Mouse (Mus musculus) cortical plate, adult 2 months (tissue): ENCODE measurements around the gene Btg1. TPM values are rescaled to one million over a fixed set of nuclear protein-coding genes. Genes with fewer than 3 reads are reported as not detected.

Source experiments
- H3K27ac ChIP-seq: fragments of 200-500 bp; 2 replicates; pipeline ENCODE4 v1.5.1; 2012; ENCODE audit warnings: low read length, control low read depth, inconsistent platforms; ENCODE audit not compliant: insufficient read depth
- H3K4me1 ChIP-seq: fragments of 200-500 bp; 2 replicates; pipeline ENCODE4 v1.6.1; 2011; ENCODE audit warnings: low read length; ENCODE audit not compliant: control insufficient read depth, insufficient read depth
- H3K4me3 ChIP-seq: fragments of 200-500 bp; 2 replicates; pipeline ENCODE4 v1.5.1; 2011; ENCODE audit warnings: mild to moderate bottlenecking, low read length, control low read depth; ENCODE audit not compliant: insufficient read depth
- CTCF ChIP-seq: fragments of 200-500 bp; IDR thresholded peaks from 2 replicates; pipeline ENCODE4 v1.5.1; 2011; ENCODE audit warnings: mild to moderate bottlenecking, control low read depth, low read length; ENCODE audit not compliant: insufficient read depth; ENCODE audit errors: extremely low read depth
- POLR2A ChIP-seq: fragments of 200-500 bp; IDR thresholded peaks from 2 replicates; pipeline ENCODE4 v1.6.1; 2011; ENCODE audit warnings: mild to moderate bottlenecking, low read length, control low read depth; ENCODE audit not compliant: insufficient read depth; ENCODE audit errors: extremely low read depth
- polyA plus RNA-seq: library from polyadenylated mRNA; depleted of rRNA; stranded (reverse); fragments of >200 nt; gene quantifications from 2 replicates; pipeline ENCODE4 v1.2.3, GENCODE M21; 2012

The Btg1 gene
- polyA plus RNA-seq, 1 experiment: 18.6 TPM

DNA sequence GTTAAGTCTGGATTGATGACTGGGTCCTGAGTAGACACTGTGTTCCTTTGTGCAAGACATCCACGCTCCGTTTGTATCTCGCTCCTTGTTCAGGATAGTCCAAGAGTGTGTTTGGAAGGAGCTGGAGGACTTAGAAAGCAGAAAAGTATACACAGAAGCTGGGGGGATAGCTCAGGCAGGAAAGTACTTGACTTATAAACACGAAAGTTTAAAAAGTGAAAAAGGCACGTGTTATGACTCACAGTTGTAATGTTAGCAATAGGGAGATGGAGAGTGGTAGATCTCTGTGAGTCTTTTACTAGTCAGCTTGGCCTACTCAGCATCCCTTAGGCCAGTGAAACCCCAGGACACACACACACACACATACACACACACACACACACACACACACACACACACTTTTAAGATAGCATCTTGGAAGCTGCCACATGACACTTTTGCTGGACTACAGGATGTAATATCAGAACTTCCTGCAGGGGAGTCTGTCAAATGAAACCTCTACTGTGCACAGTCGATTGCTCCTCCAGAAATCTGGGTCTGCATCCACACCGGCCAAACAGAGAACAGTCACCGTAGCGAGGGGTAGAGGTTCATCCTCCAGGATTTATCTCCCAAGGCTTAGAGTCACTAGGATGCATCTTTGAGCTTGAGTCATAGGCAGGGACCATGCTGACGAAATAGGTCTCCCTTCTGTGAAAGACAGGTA is 43.6 kb downstream of the Btg1 start:
- H3K4me1 ChIP-seq: no peaks in the 10 kb centered on the region
- no peak overlapping the region for H3K27ac ChIP-seq
- no peak overlapping the region for H3K4me3 ChIP-seq
- TF ChIP-seq POLR2A (no peak), CTCF (no peak)

DNA sequence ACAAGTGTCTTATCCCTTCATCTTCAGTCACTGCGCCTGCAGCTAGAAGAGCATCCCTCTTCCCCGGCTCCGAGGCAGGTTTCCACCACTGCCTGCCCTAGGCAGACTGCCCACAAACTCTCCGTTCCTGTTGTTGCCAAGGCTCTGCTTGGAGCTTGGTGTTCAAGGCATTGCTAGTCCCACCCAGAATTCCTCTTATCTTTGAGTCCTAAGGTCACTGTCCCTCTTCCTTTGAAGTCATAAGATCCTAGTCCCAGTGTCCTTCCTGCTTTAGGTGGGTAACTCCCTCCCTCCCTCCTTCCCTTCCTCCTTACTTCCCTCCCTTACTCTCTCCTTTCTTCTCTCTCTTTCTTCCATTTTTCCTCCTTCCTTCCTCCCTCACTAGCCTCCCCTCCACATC is 46.2 kb downstream of the Btg1 start:
- no peaks in the 10 kb centered on the region for H3K4me1 ChIP-seq
- H3K27ac ChIP-seq: no peak overlapping the region
- H3K4me3 ChIP-seq: no peak overlapping the region
- TF ChIP-seq CTCF (no peak), POLR2A (no peak)

DNA sequence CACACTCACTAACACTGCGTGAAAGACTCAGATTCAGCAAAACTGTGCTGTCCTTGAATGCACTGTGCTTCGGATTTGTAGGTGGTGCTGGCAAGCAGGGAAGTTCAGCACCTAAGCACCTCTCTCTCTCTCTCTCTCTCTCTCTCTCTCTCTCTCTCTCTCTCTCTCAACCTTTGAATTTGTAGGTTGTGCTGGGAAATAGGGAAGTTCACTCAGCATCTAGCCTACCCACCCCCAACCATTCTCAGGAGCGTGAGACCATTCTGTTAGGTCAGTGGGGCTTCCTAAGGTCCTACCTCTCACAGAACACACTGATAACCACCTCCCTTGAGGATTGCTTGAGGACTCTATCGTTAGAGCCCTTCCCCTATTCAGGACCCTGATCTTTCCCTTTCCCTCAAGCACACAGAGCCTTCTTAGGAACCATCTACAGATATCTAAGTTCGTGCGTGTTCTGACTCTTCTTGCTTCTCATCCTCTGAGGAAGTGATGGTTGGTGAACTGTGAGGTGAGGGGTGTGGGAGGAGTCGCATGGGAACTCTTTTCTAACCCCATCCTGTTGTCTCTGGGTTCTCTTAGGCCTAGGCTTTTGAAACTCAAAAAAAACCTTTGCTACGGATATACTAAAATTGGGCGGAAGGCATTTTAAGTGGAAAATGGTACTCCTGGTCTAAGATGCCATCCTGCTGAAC is 47.1 kb downstream of the Btg1 start:
- Histone ChIP-seq H3K4me1 (no peaks in the 10 kb centered on the region), H3K4me3 (no peak overlapping the region), H3K27ac (no peak overlapping the region)
- no peak for TF ChIP-seq POLR2A
- TF ChIP-seq CTCF: no peak
